Mouse (Mus musculus) midbrain, embryonic 13.5 days (tissue): ENCODE measurements around the gene Cavin4. TPM values are rescaled to one million over a fixed set of nuclear protein-coding genes. Genes with fewer than 3 reads are reported as not detected.

Experiments
- ATAC-seq: fragments of 200-750 bp; cut with Nextera tagmentation; 2 replicates; pipeline ENCODE4 v1.8.0; 2017; ENCODE audit warnings: mild to moderate bottlenecking, moderate TSS enrichment, moderate library complexity
- H3K27ac ChIP-seq: fragments of 300-500 bp; sonication (generic); 2 replicates; pipeline ENCODE4 v1.5.1; 2015; ENCODE audit warnings: inconsistent platforms, mild to moderate bottlenecking, moderate library complexity
- H3K27me3 ChIP-seq: fragments of 300-500 bp; sonication (generic); 2 replicates; pipeline ENCODE4 v1.6.1; 2015; ENCODE audit warnings: mild to moderate bottlenecking, inconsistent platforms
- H3K36me3 ChIP-seq: fragments of 300-500 bp; sonication (generic); 2 replicates; pipeline ENCODE4 v1.6.1; 2015; ENCODE audit warnings: mild to moderate bottlenecking, inconsistent platforms
- H3K4me1 ChIP-seq: fragments of 300-500 bp; sonication (generic); replicated peaks from 2 replicates; pipeline ENCODE4 v1.6.1; 2015; ENCODE audit warnings: inconsistent platforms
- H3K4me2 ChIP-seq: fragments of 300-500 bp; sonication (generic); replicated peaks from 2 replicates; pipeline ENCODE4 v1.6.1; 2015; ENCODE audit warnings: moderate library complexity, mild to moderate bottlenecking, inconsistent platforms
- H3K4me3 ChIP-seq: fragments of 300-500 bp; sonication (generic); replicated peaks from 2 replicates; pipeline ENCODE4 v1.5.1; 2015; ENCODE audit warnings: mild to moderate bottlenecking, inconsistent platforms
- H3K9ac ChIP-seq: fragments of 300-500 bp; sonication (generic); replicated peaks from 2 replicates; pipeline ENCODE4 v1.6.1; 2015; ENCODE audit warnings: mild to moderate bottlenecking, inconsistent platforms
- H3K9me3 ChIP-seq: fragments of 300-500 bp; sonication (generic); 2 replicates; pipeline ENCODE4 v1.6.1; 2016; ENCODE audit warnings: mild to moderate bottlenecking, inconsistent platforms
- WGBS: fragments of 180-500 bp; shearing (Covaris S2); methylation state at CpG from one replicate; pipeline ENCODE4 v1.1.7; 2015; 5-methylcytosine and 5-hydroxymethylcytosine counted together
- polyA plus RNA-seq: library from polyadenylated mRNA; unstranded; fragments of >200 nt; fragmentation: Nextera tagmentation; extraction: Ambion mirVana; gene quantifications from 2 replicates; pipeline ENCODE4 v1.2.1, GENCODE M21; 2015

Cavin4 gene
- polyA plus RNA-seq: 2.2 and 2.8 TPM in 2 replicates

DNA sequence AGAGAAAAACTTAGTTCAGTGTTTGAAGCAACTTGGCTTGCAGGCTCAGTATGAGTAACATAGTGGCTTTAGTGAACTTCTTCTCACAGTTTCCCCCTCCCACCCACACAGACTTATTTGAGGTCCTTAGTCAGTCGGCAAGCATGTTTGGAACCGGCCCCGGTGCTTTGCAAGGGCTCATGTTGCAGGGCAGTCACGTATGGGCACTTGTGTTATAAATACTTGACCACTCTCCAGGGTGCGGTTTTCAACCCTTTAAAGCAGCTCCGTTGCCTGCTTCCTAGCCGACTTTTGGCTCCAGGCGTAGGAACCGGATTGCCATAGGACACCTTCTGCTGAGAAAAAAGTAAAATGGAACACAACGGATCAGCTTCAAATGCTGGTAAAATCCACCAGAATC, at the start of gene Cavin4:
TSS of gene Cavin4 (plus strand) at position 244 of the 400 bp plus-strand sequence.
- H3K36me3 ChIP-seq: peaks cover 63% of the 10 kb centered on the region
- no peaks in the 10 kb centered on the region for H3K4me1 ChIP-seq

DNA sequence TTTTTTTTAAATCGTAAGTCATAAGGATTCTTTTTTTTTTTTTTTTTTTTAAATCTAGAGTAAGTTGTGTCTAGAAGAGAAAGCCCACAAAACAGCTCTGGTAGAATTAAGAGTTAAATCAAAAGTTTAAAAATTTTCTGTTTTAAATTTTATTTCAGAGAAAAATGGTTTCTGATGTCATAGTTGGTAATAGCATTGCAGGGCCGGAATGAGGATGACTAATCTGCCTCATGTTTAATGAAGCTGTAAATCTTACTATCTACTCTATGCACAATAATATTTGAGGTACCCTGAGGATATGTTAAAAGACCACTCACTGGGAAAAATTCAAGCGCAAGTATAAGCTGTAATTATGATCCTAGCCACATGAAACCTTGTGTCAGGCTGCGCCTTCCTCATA, 47.8 kb upstream of the Cavin4 start:
- H3K9ac ChIP-seq: no peak overlapping the region
- ATAC-seq: no peak
- 86% methylated on average over 4 of the region's 4 CpGs for WGBS
- no peaks in the 10 kb centered on the region for H3K27me3 ChIP-seq
- H3K36me3 ChIP-seq: peaks cover 63% of the 10 kb centered on the region
- H3K9me3 ChIP-seq: no peaks in the 10 kb centered on the region
- H3K4me2 ChIP-seq: no peak overlapping the region
- H3K4me3 ChIP-seq: no peak overlapping the region
- no peaks in the 10 kb centered on the region for H3K4me1 ChIP-seq
- no peak overlapping the region for H3K27ac ChIP-seq

More for the DNA sequence above, at the start of gene Cavin4:
- Histone ChIP-seq H3K27ac (no peak within 1 kb of the TSS), H3K4me2 (no peak within 1 kb of the TSS), H3K9me3 (no peaks in the 10 kb centered on the region), H3K4me3 (no peak within 1 kb of the TSS), H3K27me3 (no peaks in the 10 kb centered on the region), H3K9ac (no peak within 1 kb of the TSS)
- ATAC-seq: no peak
- 96% methylated on average over 10 of the region's 10 CpGs for WGBS

DNA sequence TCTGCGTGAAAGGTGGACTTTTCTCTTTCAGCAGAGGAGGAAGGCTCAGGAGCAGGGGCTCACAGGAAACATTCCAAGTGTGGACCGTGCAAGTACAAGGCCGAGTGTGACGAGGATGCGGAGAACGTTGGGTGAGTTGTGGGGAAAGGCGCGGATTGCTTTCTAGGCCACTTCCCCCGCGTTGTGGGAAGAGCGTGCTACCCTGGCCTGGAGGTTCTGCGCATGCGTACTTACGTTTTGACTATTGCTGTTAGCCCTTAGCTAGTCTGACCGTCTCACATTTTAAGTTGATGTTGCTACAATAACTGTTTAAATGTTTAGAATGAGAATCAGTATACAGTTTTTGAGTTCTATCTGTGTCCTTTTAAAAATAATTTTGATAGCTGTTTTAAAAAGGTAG, 46.1 kb upstream of the Cavin4 start:
- Histone ChIP-seq H3K9ac (no peak overlapping the region), H3K4me2 (no peak overlapping the region), H3K36me3 (peaks cover 63% of the 10 kb centered on the region), H3K27ac (no peak overlapping the region), H3K9me3 (no peaks in the 10 kb centered on the region), H3K4me3 (no peak overlapping the region), H3K27me3 (no peaks in the 10 kb centered on the region), H3K4me1 (no peaks in the 10 kb centered on the region)
- WGBS: 97% methylated on average over 15 of the region's 15 CpGs
- no peak for ATAC-seq

DNA sequence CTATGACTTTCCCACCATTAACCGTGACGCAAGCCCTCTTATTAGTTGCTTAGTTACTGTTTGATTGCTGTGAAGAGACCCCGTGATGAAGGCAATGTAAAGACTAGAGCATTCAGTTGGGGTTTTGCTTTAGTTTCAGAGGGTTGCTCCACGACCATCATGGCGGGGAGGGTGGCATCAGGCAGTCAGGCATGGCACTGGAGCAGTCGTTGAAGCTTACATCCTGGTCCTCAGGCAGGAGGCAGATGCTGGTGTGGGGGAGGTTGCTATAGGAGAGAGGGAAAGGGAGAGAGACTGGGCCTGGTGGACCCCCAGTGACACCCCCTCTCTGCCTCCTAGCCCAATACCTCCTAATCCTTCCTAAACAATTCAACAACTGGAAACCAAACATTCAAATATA, 43.2 kb upstream of the Cavin4 start:
- H3K36me3 ChIP-seq: peaks cover 70% of the 10 kb centered on the region
- no peak overlapping the region for H3K27ac ChIP-seq
- H3K4me3 ChIP-seq: no peak overlapping the region
- ATAC-seq: no peak
- H3K9ac ChIP-seq: no peak overlapping the region
- H3K9me3 ChIP-seq: no peaks in the 10 kb centered on the region
- no peak overlapping the region for H3K4me2 ChIP-seq
- H3K27me3 ChIP-seq: no peaks in the 10 kb centered on the region
- WGBS: 93% methylated on average over 6 of the region's 6 CpGs
- H3K4me1 ChIP-seq: no peaks in the 10 kb centered on the region

DNA sequence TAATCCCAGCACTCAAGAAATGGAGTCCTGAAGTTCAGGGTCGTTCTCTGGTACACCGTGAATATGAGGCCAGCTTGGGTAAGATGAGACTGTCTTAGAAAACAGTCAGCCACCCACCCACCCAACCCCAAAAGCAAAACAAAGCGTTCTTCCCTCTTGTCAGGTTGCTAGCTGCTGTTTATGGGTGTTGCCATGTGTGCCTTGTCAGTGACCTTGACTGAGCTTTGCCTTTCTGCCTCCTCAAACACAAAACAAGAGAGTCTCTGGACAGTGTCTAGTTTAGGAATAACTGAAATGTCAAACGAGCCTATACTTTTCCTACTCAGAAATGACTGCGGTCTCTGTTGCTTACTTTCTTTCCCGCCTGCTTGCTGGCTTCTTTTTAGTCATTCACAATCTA, 41.1 kb upstream of the Cavin4 start:
- 93% methylated on average over 6 of the region's 6 CpGs for WGBS
- Histone ChIP-seq H3K4me1 (no peaks in the 10 kb centered on the region), H3K27me3 (no peaks in the 10 kb centered on the region), H3K4me3 (no peak overlapping the region), H3K4me2 (no peak overlapping the region), H3K9me3 (no peaks in the 10 kb centered on the region), H3K27ac (no peak overlapping the region), H3K9ac (no peak overlapping the region), H3K36me3 (peaks cover 69% of the 10 kb centered on the region)
- ATAC-seq: no peak

DNA sequence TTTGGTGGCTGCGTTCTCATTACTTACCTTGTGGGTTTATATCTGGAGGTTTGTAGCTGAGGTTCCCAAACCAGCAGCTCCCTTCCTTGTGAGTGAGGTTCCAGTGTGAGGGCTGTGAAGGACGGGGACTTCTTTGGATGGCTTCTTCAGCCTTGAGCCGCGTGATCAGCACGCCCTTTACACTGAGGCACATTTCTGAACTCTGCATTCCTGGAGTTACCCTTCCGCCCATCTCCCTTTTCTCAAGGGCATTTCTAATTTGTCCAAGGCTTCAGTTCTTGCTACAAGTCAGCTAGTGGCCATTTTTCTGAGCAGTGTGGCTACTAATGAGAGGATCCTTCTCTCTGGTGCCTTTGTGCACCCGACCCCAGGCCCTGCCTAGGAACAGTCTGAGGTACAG, 40.4 kb upstream of the Cavin4 start:
- Histone ChIP-seq H3K9ac (no peak overlapping the region), H3K36me3 (peaks cover 73% of the 10 kb centered on the region), H3K4me1 (no peaks in the 10 kb centered on the region), H3K9me3 (no peaks in the 10 kb centered on the region), H3K4me3 (no peak overlapping the region), H3K4me2 (no peak overlapping the region), H3K27me3 (no peaks in the 10 kb centered on the region), H3K27ac (no peak overlapping the region)
- WGBS: 95% methylated on average over 7 of the region's 7 CpGs
- ATAC-seq: no peak

DNA sequence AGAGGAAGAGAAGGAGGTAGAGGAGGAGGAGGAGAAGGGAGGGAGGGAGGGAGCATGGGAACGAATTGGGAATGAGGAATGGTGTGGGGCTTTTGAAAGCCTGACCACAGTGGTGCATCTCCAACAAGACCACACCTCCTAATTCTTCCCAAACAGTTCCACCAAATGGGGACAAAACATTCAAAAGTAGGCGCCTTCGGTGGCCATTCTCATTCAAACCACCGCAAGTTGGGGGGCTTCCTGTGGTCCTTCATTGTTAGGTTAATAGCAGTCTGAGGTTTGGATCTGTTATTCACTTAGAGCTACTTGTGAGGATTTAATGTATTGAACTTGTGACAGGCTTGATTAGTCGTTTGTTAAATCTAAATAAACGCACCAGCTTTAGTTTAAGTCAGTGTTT, 38.4 kb upstream of the Cavin4 start:
- Histone ChIP-seq H3K27me3 (no peaks in the 10 kb centered on the region), H3K4me2 (no peak overlapping the region), H3K4me1 (no peaks in the 10 kb centered on the region), H3K4me3 (no peak overlapping the region), H3K36me3 (peaks cover 81% of the 10 kb centered on the region), H3K9me3 (no peaks in the 10 kb centered on the region), H3K9ac (no peak overlapping the region), H3K27ac (no peak overlapping the region)
- WGBS: 65% methylated on average over 6 of the region's 6 CpGs
- no peak for ATAC-seq

DNA sequence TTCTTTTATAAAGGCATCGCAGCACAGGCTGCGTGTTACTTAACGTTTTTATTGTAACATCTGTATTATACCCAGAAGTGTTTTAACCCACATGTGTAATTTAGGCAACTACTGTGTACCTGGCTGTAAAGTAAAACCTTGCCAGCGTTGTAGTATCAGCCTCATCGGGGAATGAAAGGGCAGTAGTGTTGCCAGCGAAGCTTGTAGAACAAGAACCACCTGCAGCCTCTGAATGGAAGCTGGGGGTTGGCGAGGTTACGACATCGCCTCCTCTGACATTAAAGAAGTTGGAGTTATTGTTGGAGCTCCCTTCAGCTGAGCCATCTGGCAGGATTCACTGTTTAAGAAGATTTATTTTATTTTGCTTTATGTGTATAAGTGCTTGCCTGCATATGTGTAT, 37.5 kb upstream of the Cavin4 start:
- no peak for ATAC-seq
- Histone ChIP-seq H3K27me3 (no peaks in the 10 kb centered on the region), H3K4me2 (no peak overlapping the region), H3K27ac (no peak overlapping the region), H3K4me3 (no peak overlapping the region), H3K4me1 (no peaks in the 10 kb centered on the region), H3K9me3 (no peaks in the 10 kb centered on the region), H3K36me3 (peaks cover 81% of the 10 kb centered on the region), H3K9ac (no peak overlapping the region)
- WGBS: 89% methylated on average over 9 of the region's 9 CpGs

DNA sequence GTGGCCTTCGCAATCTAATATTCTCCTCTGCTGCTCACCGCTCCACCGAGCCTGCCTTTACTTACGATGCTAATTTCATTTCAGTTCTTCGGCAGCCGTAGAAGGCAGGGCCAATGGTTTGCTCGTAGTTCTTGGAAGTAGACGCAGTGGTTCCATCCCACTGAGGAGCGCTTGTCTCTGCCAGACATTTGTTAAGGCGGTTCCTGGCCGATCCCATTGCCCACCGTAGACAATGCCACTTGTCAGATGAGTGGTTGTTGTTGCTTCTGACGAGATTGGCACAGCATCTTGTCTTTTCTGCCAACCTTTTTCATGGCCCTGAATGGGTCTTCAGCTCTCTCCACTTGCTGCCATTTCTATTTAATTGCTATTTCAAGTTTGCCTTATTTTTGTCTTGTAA, 33.9 kb upstream of the Cavin4 start:
- Histone ChIP-seq H3K4me1 (no peaks in the 10 kb centered on the region), H3K27me3 (no peaks in the 10 kb centered on the region), H3K27ac (no peak overlapping the region), H3K36me3 (peaks cover 49% of the 10 kb centered on the region), H3K4me3 (no peak overlapping the region), H3K9me3 (no peaks in the 10 kb centered on the region), H3K4me2 (no peak overlapping the region), H3K9ac (no peak overlapping the region)
- ATAC-seq: no peak
- 90% methylated on average over 13 of the region's 13 CpGs for WGBS

DNA sequence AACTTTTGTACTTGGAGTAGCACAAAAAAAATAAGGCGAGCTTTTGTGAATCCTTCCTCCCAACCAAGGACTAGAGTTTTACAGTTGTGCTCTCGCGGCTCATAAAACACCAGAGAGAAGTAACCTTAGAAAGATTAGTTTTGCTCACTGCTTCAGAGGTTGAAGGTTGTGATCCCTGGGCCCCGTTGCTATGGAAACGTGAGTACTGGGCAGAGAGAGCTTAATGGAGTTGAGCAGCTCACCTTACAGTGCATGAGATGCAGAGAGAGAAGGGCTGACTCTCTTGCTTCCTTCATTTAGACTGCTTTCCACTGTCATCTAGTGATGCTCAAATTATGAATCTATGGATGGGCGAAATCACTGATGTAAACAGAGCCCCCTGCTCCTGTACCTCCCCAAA, 29.8 kb upstream of the Cavin4 start:
- Histone ChIP-seq H3K4me2 (no peak overlapping the region), H3K9ac (no peak overlapping the region), H3K9me3 (no peaks in the 10 kb centered on the region), H3K27me3 (no peaks in the 10 kb centered on the region), H3K4me3 (no peak overlapping the region), H3K27ac (no peak overlapping the region), H3K4me1 (peaks cover 10% of the 10 kb centered on the region), H3K36me3 (peaks cover 41% of the 10 kb centered on the region)
- no peak for ATAC-seq
- 67% methylated on average over 6 of the region's 6 CpGs for WGBS

DNA sequence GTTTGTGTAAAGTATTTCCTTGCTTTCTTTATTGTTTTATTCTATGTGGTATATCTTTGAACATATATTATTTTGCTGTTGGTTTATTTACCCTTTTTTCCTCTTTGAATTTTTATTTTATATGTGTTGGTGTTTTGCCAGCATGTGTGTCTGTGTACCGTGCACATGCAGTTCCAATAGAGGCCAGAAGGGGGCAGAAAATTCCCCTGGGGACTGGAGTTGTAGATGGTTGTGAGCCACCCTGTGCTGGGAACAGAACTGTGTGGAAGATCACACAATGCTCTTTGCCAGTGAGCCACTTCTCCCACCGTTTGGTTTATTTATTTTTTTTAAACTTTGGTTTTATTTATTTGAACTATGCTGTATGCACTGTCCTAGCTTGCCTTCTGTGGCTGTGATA, 29.3 kb upstream of the Cavin4 start:
- 86% methylated on average over 2 of the region's 2 CpGs for WGBS
- ATAC-seq: no peak

DNA sequence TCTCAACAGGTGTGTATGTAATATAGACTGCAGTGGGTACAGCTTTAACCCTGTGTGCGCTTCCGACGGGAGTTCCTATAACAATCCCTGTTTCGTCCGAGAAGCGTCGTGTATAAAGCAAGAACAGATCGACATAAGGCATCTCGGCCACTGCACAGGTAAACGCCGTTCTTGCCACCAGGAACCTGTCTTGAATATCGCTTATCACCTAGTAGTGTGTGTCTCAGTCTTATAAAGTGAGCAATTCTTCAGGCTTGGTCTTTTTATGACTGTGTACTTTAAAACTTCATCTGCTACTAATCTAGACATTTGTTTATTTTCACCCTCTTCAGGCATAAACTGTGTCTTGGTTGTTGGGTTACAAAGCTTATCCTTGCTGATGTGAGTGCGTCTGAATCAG, 26.5 kb upstream of the Cavin4 start:
- Histone ChIP-seq H3K9ac (no peak overlapping the region), H3K4me1 (peaks cover 10% of the 10 kb centered on the region), H3K4me3 (no peak overlapping the region), H3K27me3 (no peaks in the 10 kb centered on the region), H3K27ac (0 out of 2 replicates have a peak overlapping the region, but pooled peaks have one; percentile 2), H3K36me3 (peaks cover 49% of the 10 kb centered on the region), H3K9me3 (no peaks in the 10 kb centered on the region), H3K4me2 (no peak overlapping the region)
- no peak for ATAC-seq
- WGBS: 95% methylated on average over 13 of the region's 13 CpGs

More for the DNA sequence above, 29.3 kb upstream of the Cavin4 start:
- peaks cover 41% of the 10 kb centered on the region for H3K36me3 ChIP-seq
- H3K9me3 ChIP-seq: no peaks in the 10 kb centered on the region
- no peak overlapping the region for H3K27ac ChIP-seq
- H3K4me2 ChIP-seq: no peak overlapping the region
- peaks cover 10% of the 10 kb centered on the region for H3K4me1 ChIP-seq
- H3K4me3 ChIP-seq: no peak overlapping the region
- no peaks in the 10 kb centered on the region for H3K27me3 ChIP-seq
- no peak overlapping the region for H3K9ac ChIP-seq

DNA sequence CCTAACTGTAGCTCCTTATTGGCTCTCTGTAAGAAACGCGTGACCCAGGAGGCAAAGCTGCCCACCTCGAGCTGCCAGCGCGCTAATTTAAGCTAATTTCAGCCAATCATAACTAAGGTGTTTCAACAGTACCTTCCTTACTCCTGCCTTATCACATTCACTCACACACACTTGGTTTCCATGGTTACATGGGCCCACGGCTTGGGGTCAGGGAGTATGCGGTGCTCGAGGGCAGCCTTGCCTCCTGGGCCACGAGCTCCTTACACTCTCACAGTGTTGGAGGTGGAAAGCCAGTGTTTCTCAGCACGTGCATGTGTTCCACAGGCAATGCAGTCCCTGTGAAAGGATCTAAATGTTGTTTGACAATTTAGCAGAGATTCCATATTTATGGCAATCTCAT, 25.2 kb upstream of the Cavin4 start:
- no peaks in the 10 kb centered on the region for H3K27me3 ChIP-seq
- peaks cover 59% of the 10 kb centered on the region for H3K36me3 ChIP-seq
- H3K4me2 ChIP-seq: no peak overlapping the region
- WGBS: 62% methylated on average over 10 of the region's 10 CpGs
- no peak overlapping the region for H3K27ac ChIP-seq
- H3K9me3 ChIP-seq: no peaks in the 10 kb centered on the region
- H3K4me3 ChIP-seq: no peak overlapping the region
- ATAC-seq: peak; percentile 44; the same call in 1 of the 2 replicates
- peaks cover 10% of the 10 kb centered on the region for H3K4me1 ChIP-seq
- H3K9ac ChIP-seq: no peak overlapping the region
